Mouse (Mus musculus) brain, embryonic 14.5 days (tissue): ENCODE results near the gene Gm43738. TPM values are rescaled to one million over a fixed set of nuclear protein-coding genes. Genes with fewer than 3 reads are reported as not detected.

Experiments used
- DNase-seq: peaks from one replicate; pipeline ENCODE4 v3.0.0-alpha.2; 2011; ENCODE audit warnings: low read depth
- CTCF ChIP-seq: fragments of 200-500 bp; IDR thresholded peaks from 2 replicates; pipeline ENCODE4 v1.5.1; 2012; ENCODE audit warnings: inconsistent platforms, mild to moderate bottlenecking, moderate library complexity, borderline replicate concordance; ENCODE audit not compliant: insufficient read depth, insufficient read length; ENCODE audit errors: extremely low read depth
- POLR2A ChIP-seq: fragments of 200-500 bp; IDR thresholded peaks from 2 replicates; pipeline ENCODE4 v1.6.1; 2012; ENCODE audit warnings: mild to moderate bottlenecking, inconsistent platforms, borderline replicate concordance; ENCODE audit not compliant: poor library complexity, insufficient read depth, insufficient read length, severe bottlenecking; ENCODE audit errors: extremely low read depth
- polyA plus RNA-seq: library from polyadenylated mRNA; depleted of rRNA; stranded (reverse); fragments of >200 nt; gene quantifications from 2 replicates; pipeline ENCODE4 v1.2.3, GENCODE M21; 2012

Gm43738 gene
- polyA plus RNA-seq, 1 experiment, result 0.05 TPM

- TF ChIP-seq CTCF, result no peak
- no peak for TF ChIP-seq POLR2A
- no peak for DNase-seq
Measured at GRCm38 (mm10) chr3:89125981-89126380, 25.1 kb upstream of the Gm43738 start.

GRCm38 (mm10) chr3:89124241-89124640 is 23.3 kb upstream of the Gm43738 start:
- TF ChIP-seq POLR2A (no peak), CTCF (no peak)

GRCm38 (mm10) chr3:89123313-89123712 is 22.4 kb upstream of the Gm43738 start:
- DNase-seq, result no peak
- no peak for TF ChIP-seq CTCF
- TF ChIP-seq POLR2A, result no peak

More at GRCm38 (mm10) chr3:89124241-89124640, 23.3 kb upstream of the Gm43738 start:
- DNase-seq, result no peak

GRCm38 (mm10) chr3:89115522-89115921 is 14.6 kb upstream of the Gm43738 start:
- DNase-seq, result peak; percentile 50
- TF ChIP-seq CTCF, result peak; percentile 22; the same call in 1 of the 2 replicates
- no peak for TF ChIP-seq POLR2A

- TF ChIP-seq POLR2A, result no peak
- no peak for TF ChIP-seq CTCF
- no peak for DNase-seq
Measured at GRCm38 (mm10) chr3:89113058-89113457, 12.2 kb upstream of the Gm43738 start.

- TF ChIP-seq POLR2A (no peak), CTCF (no peak)
- DNase-seq, result no peak
Measured at GRCm38 (mm10) chr3:89108146-89108545, 7.2 kb upstream of the Gm43738 start.

GRCm38 (mm10) chr3:89107545-89107944 is 6.6 kb upstream of the Gm43738 start:
- no peak for DNase-seq
- TF ChIP-seq POLR2A, result no peak
- TF ChIP-seq CTCF, result no peak

GRCm38 (mm10) chr3:89106881-89107280 is 6.0 kb upstream of the Gm43738 start:
- DNase-seq, result no peak
- TF ChIP-seq POLR2A (no peak), CTCF (no peak)

- TF ChIP-seq CTCF (no peak), POLR2A (no peak)
- no peak for DNase-seq
Measured at GRCm38 (mm10) chr3:89103291-89103595, 2.3 kb upstream of the Gm43738 start.

GRCm38 (mm10) chr3:89102495-89103290 is 1.8 kb upstream of the Gm43738 start:
- TF ChIP-seq POLR2A (no peak), CTCF (no peak)
- no peak for DNase-seq

- TF ChIP-seq POLR2A (no peak), CTCF (peak; percentile 34; the same call in 1 of the 2 replicates)
- DNase-seq, result peak; percentile 100
Measured at GRCm38 (mm10) chr3:89101812-89102494, 1.1 kb upstream of the Gm43738 start, which contains the start of gene Fdps. TSS of gene Fdps (minus strand) at chr3:89101959.
